Mouse (Mus musculus) intestine, postnatal 0 days (tissue): Measurements from ENCODE around the gene Ufl1. TPM values are rescaled to one million over a fixed set of nuclear protein-coding genes. Genes with fewer than 3 reads are reported as not detected.

Experiments used
- ATAC-seq: fragments of 200-750 bp; cut with Nextera tagmentation; 2 replicates; pipeline ENCODE4 v1.8.0; 2017; ENCODE audit warnings: mild to moderate bottlenecking, moderate TSS enrichment, moderate library complexity
- H3K27ac ChIP-seq: fragments of 300-500 bp; sonication (generic); 2 replicates; pipeline ENCODE4 v1.5.1; 2014; ENCODE audit warnings: mild to moderate bottlenecking, low read depth, low read length, moderate library complexity
- H3K27me3 ChIP-seq: fragments of 300-500 bp; sonication (generic); replicated peaks from 2 replicates; pipeline ENCODE4 v1.6.1; 2014; ENCODE audit warnings: low read length, mixed read lengths; ENCODE audit not compliant: control insufficient read depth, insufficient read depth
- H3K36me3 ChIP-seq: fragments of 300-500 bp; sonication (generic); 2 replicates; pipeline ENCODE4 v1.6.1; 2014; ENCODE audit warnings: mild to moderate bottlenecking, moderate library complexity; ENCODE audit not compliant: control insufficient read depth, insufficient read depth
- H3K4me1 ChIP-seq: fragments of 300-500 bp; sonication (generic); replicated peaks from 2 replicates; pipeline ENCODE4 v1.6.1; 2014; ENCODE audit warnings: antibody characterized with exemption, low read length, mixed read lengths; ENCODE audit not compliant: control insufficient read depth, insufficient read depth
- H3K4me2 ChIP-seq: fragments of 300-500 bp; sonication (generic); replicated peaks from 2 replicates; pipeline ENCODE4 v1.6.1; 2014; ENCODE audit warnings: low read depth, mild to moderate bottlenecking, moderate library complexity
- H3K4me3 ChIP-seq: fragments of 300-500 bp; sonication (generic); 2 replicates; pipeline ENCODE4 v1.5.1; 2014; ENCODE audit warnings: low read depth, low read length
- H3K9ac ChIP-seq: fragments of 300-500 bp; sonication (generic); 2 replicates; pipeline ENCODE4 v1.6.1; 2014; ENCODE audit warnings: mild to moderate bottlenecking, low read depth, low read length
- H3K9me3 ChIP-seq: fragments of 300-500 bp; sonication (generic); 2 replicates; pipeline ENCODE4 v1.6.1; 2016; ENCODE audit warnings: mixed run types; ENCODE audit not compliant: control insufficient read depth
- CTCF ChIP-seq: sonication (generic); IDR thresholded peaks from 2 replicates; pipeline ENCODE4 v1.5.1; 2016; ENCODE audit warnings: low read depth, mild to moderate bottlenecking, control low read depth, antibody characterized with exemption, moderate library complexity
- WGBS: fragments of 180-500 bp; shearing (Covaris S2); extraction: QIAGEN DNeasy Blood & Tissue Kit; methylation state at CpG from one replicate; pipeline ENCODE4 v1.1.7; 2014; 5-methylcytosine and 5-hydroxymethylcytosine counted together
- polyA plus RNA-seq: library from polyadenylated mRNA; unstranded; fragments of >200 nt; fragmentation: Nextera tagmentation; extraction: Ambion mirVana; gene quantifications from 2 replicates; pipeline ENCODE4 v1.2.1, GENCODE M21; 2015

The Ufl1 gene
- polyA plus RNA-seq, 1 experiment from 2014 or later = 35.0 TPM

DNA sequence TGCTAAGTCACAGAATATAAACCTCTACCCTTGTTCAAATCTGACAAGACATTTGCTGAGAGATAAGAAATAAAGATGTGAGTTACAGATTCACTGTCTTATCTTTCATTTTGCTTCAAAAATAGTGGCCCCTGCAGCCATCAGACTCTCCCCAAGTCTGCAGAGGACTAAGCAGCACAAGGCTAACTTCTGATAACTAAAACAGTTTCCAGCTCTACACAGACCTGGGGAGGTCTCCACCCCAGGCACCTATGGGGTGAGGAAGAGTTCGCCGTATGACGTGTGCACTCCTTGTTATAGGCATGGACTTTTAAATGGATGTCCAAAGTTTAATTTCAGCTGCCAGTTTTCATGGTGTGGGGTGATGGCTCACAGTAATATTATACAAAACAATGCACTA, 49.1 kb downstream of the Ufl1 start:
- 86% methylated on average over 3 of the region's 3 CpGs for WGBS
- Histone ChIP-seq H3K4me2 (no peak overlapping the region), H3K27me3 (no peaks in the 10 kb centered on the region), H3K4me3 (no peak overlapping the region), H3K9me3 (no peaks in the 10 kb centered on the region), H3K36me3 (no peaks in the 10 kb centered on the region), H3K4me1 (no peaks in the 10 kb centered on the region), H3K9ac (no peak overlapping the region), H3K27ac (no peak overlapping the region)
- ATAC-seq = no peak
- TF ChIP-seq CTCF = no peak

DNA sequence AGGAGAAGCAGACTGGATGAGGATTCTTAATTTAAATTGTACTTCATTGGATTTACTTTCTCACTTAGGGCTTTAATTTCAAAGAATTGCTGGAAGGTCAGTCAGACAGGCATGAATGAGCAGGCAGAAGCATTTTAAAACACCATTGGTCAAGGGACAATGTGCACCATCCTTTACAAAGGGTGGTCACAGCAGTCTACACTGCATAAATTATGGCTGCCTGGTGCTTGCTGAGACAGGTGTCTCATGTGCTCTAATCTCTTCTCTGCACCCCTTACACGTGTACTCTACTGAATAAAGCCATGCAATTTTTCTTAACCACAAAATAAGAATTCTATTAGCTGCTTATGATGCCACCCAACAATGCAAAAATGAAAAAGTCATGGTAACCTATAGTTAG, 54.1 kb downstream of the Ufl1 start:
- no peaks in the 10 kb centered on the region for H3K4me1 ChIP-seq
- TF ChIP-seq CTCF = no peak
- no peak overlapping the region for H3K4me2 ChIP-seq
- no peak for ATAC-seq
- no peak overlapping the region for H3K9ac ChIP-seq
- 40% methylated on average over 1 of the region's 1 CpGs for WGBS
- H3K4me3 ChIP-seq = no peak overlapping the region
- no peaks in the 10 kb centered on the region for H3K27me3 ChIP-seq
- no peaks in the 10 kb centered on the region for H3K36me3 ChIP-seq
- no peak overlapping the region for H3K27ac ChIP-seq
- H3K9me3 ChIP-seq = no peaks in the 10 kb centered on the region

DNA sequence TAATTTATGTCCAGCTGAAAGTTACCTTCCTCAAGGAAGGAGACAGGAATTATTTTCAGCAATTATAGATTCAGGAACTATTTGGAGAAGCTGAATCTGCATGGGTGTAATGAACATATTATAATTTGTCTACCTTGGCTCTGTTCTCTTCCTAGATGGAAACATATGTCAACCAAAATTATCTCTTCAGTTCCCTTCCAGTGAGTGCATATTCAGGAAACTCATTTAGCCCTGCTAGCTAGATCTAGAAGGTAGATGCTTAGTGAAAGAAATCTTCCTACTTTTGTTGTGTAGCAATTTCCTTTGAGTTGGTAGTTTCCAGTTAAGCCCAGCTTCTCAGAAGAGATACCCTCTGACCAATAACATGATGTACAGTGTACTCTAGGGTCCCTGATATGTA, 59.7 kb downstream of the Ufl1 start:
- no peak overlapping the region for H3K9ac ChIP-seq
- H3K4me3 ChIP-seq = no peak overlapping the region
- no peaks in the 10 kb centered on the region for H3K36me3 ChIP-seq
- H3K9me3 ChIP-seq = no peaks in the 10 kb centered on the region
- no peaks in the 10 kb centered on the region for H3K27me3 ChIP-seq
- H3K27ac ChIP-seq = no peak overlapping the region
- no peak overlapping the region for H3K4me2 ChIP-seq
- ATAC-seq = no peak
- TF ChIP-seq CTCF = no peak
- H3K4me1 ChIP-seq = no peaks in the 10 kb centered on the region

DNA sequence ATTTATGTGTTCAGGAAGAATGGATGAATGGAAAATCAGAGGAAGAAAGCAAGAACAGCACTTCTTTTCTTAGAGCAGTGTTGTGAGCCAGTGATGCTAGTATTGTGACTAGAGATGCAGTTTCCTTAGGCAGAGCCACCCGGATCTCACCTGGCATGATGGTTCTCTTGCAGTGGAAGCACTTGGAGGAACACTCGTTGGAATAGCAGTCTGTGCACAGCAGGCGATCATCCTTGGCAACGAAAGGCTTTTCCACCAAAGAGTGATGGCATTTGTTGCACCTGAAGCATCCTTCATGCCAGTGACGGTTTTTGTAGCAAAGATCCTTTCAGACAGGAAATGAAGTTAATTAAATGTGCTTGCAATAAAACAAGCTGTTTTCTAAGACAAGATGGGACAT, 68.2 kb downstream of the Ufl1 start:
- Histone ChIP-seq H3K4me2 (no peak overlapping the region), H3K9ac (no peak overlapping the region), H3K4me1 (no peaks in the 10 kb centered on the region), H3K9me3 (no peaks in the 10 kb centered on the region), H3K27ac (no peak overlapping the region), H3K36me3 (no peaks in the 10 kb centered on the region), H3K27me3 (no peaks in the 10 kb centered on the region), H3K4me3 (no peak overlapping the region)
- no peak for ATAC-seq
- 55% methylated on average over 5 of the region's 5 CpGs for WGBS
- TF ChIP-seq CTCF = no peak

DNA sequence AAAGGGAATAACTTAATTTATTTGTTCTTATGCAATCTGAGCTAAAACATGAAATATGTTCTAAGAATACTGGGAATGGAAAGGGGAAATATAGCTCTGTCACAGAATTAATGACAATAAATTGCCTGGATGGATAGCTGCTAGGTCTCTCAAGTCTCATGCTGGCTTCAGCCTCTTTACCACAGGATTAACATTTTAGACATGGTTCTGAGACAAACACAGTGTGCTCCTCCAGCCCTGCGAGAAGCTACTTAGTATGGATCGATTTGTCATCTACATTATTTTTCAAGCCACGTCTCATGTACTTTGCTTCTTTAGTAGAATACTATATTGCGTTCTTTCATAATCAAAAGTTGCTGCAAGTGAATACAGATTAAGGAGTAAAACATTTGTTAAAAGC, 75.5 kb downstream of the Ufl1 start:
- H3K4me2 ChIP-seq = no peak overlapping the region
- no peaks in the 10 kb centered on the region for H3K27me3 ChIP-seq
- no peaks in the 10 kb centered on the region for H3K4me1 ChIP-seq
- no peaks in the 10 kb centered on the region for H3K36me3 ChIP-seq
- no peak for TF ChIP-seq CTCF
- no peak for ATAC-seq
- H3K9ac ChIP-seq = no peak overlapping the region
- 83% methylated on average over 4 of the region's 4 CpGs for WGBS
- H3K4me3 ChIP-seq = no peak overlapping the region
- H3K9me3 ChIP-seq = no peaks in the 10 kb centered on the region
- no peak overlapping the region for H3K27ac ChIP-seq

Other genes starting within 250 kb of the Ufl1 start
- gene Fhl5, start 38.9 kb downstream of the Ufl1 start, polyA plus RNA-seq = 0.50 and 0.69 TPM in 2 replicates